Comparison of ENCODE assay signal across 25 mouse cellular contexts in the genomic region with DNA sequence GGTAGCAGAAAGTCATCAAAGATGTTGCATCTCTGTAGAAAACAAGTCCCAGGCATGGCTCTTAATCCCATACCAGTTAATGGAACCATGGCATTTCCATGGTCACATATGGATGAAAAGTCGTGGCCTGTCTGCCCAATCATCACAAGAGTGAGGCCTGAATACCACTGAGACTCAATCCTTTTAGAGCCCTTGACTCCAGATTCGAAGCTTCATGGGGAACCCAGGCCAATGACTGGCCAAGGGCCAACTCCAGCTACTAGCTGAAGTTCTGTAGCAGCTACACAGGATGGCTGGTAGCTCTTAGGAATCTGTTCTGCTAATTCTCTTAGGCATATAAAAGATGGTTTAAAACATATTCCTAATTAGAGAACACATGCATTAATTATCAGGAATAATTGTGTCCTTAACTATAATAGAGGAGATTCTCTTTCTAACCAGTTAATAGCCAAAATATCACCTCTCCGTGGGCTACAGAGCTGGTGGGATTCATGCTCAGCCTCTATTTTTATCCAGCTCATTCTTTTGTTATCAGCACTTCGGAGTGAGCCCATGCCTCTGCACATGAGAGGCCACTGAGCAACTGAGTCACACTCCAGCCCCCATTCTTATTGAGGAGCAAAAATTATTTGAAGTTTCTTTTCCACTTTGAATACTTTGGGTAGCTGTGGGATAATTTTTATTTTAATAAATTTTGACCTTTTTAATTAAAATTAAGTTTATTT.
A peak's percentile ranks its signal among the peaks of the same experiment; 100 is the strongest.
DNase-seq lines count a peak whose midpoint lies in the region; ATAC-seq and TF ChIP-seq lines count a peak whose summit lies in the region.
"Had no signal": no experiment of that assay in that cellular context is flagged by ENCODE, and none has a peak within 500 bp of the region (broad histone marks: within the 10 kb centered on the region; RNA-seq: fewer than 3 reads in every experiment).

No protein-coding gene starts in this region.

- no peaks in the 10 kb centered on the region for H3K9me3 ChIP-seq in heart, embryonic 10.5 days
- H3K9me3 ChIP-seq in heart, embryonic 15.5 days (replicated peaks), result no peaks in the 10 kb centered on the region
- no peaks in the 10 kb centered on the region for H3K9me3 ChIP-seq in lung, embryonic 14.5 days (ENCODE audit: low read depth, low read length)
- H3K9me3 ChIP-seq: embryonic facial prominence, embryonic 13.5 days; forebrain, embryonic 10.5 days; forebrain, embryonic 15.5 days; limb, embryonic 13.5 days; megakaryocyte, embryonic 14.5 days had no signal

- peak overlapping the region; percentile 82 for H3K27ac ChIP-seq in heart, embryonic 10.5 days
- H3K27ac ChIP-seq in heart, embryonic 15.5 days, result peak overlapping the region; percentile 76
- no peak overlapping the region for H3K27ac ChIP-seq in lung, embryonic 14.5 days (ENCODE audit: low read depth)
- H3K27ac ChIP-seq: embryonic facial prominence, embryonic 13.5 days; forebrain, embryonic 10.5 days; hindbrain, embryonic 14.5 days; limb, embryonic 13.5 days had no signal

- DNase-seq in cerebellum, adult 11-12 months, result peak; percentile 23
- DNase-seq in cerebellum, adult 18-20 months, result no peak
- DNase-seq in heart, embryonic 10.5 days (ENCODE audit: low spot score), result no peak
- no peak for DNase-seq in heart, adult 8-10 months (ENCODE audit: low spot score)
- DNase-seq in heart, adult 9 months (ENCODE audit: low spot score in 2 of 2), result no peak
- DNase-seq in lung, embryonic 14.5 days, result peak; percentile 34
- DNase-seq in lung, adult 2 months, result no peak
- DNase-seq: adrenal gland, adult 8-10 months; embryo, embryonic 11 days; gastrocnemius, postnatal 25 days; kidney, postnatal 10 days; lung, postnatal 4 days; midbrain, embryonic 14.5 days; thymus, adult 2 months; thymus, postnatal 36 days had no signal

- TF ChIP-seq CTCF in lung, embryonic 14.5 days (IDR thresholded peaks at IDR 0.05; ENCODE audit: low read depth), result no peak
- no peak for TF ChIP-seq CTCF in lung, adult 2 months (IDR thresholded peaks at IDR 0.05; ENCODE audit: insufficient read depth, low read length)

- ATAC-seq in heart, embryonic 15.5 days (replicated peaks; ENCODE audit: insufficient number of reproducible peaks, insufficient read depth, low FRiP score, low read depth), result no peak
- no peak for ATAC-seq in lung, embryonic 14.5 days (ENCODE audit: insufficient read depth)
- ATAC-seq: activated CD4-positive, CD25-positive, alpha-beta regulatory T cell, adult 4 months; forebrain, embryonic 15.5 days; lung, postnatal 0 days had no signal

- H3K4me2 ChIP-seq in heart, embryonic 15.5 days, result no peak overlapping the region
- no peak overlapping the region for H3K4me2 ChIP-seq in lung, embryonic 14.5 days
- H3K4me2 ChIP-seq: embryonic facial prominence, embryonic 13.5 days; forebrain, embryonic 15.5 days; hindbrain, embryonic 14.5 days; limb, embryonic 13.5 days; liver, embryonic 11.5 days had no signal

- no peak for TF ChIP-seq POLR2A in lung, adult 2 months (IDR thresholded peaks at IDR 0.05; ENCODE audit: borderline replicate concordance, extremely low read depth, low read depth, low read length)

- no peaks in the 10 kb centered on the region for H3K36me3 ChIP-seq in heart, embryonic 10.5 days
- no peaks in the 10 kb centered on the region for H3K36me3 ChIP-seq in heart, embryonic 15.5 days
- H3K36me3 ChIP-seq in lung, embryonic 14.5 days (ENCODE audit: insufficient read depth), result no peaks in the 10 kb centered on the region
- H3K36me3 ChIP-seq: forebrain, embryonic 10.5 days; forebrain, embryonic 15.5 days had no signal

- no peak overlapping the region for H3K9ac ChIP-seq in heart, embryonic 15.5 days
- H3K9ac ChIP-seq in lung, embryonic 14.5 days, result no peak overlapping the region
- H3K9ac ChIP-seq: embryonic facial prominence, embryonic 13.5 days; forebrain, embryonic 15.5 days; hindbrain, embryonic 14.5 days; limb, embryonic 13.5 days had no signal

- H3K27me3 ChIP-seq in heart, embryonic 10.5 days (ENCODE audit: insufficient read depth, poor library complexity, severe bottlenecking), result no peaks in the 10 kb centered on the region
- no peaks in the 10 kb centered on the region for H3K27me3 ChIP-seq in heart, embryonic 15.5 days
- no peaks in the 10 kb centered on the region for H3K27me3 ChIP-seq in lung, embryonic 14.5 days (ENCODE audit: insufficient read depth, low read length)
- H3K27me3 ChIP-seq: embryonic facial prominence, embryonic 13.5 days; forebrain, embryonic 15.5 days had no signal

- peaks cover 58% of the 10 kb centered on the region for H3K4me1 ChIP-seq in heart, embryonic 10.5 days
- H3K4me1 ChIP-seq in heart, embryonic 15.5 days (replicated peaks), result peaks cover 48% of the 10 kb centered on the region
- no peaks in the 10 kb centered on the region; the same call in 1 of the 2 replicates for H3K4me1 ChIP-seq in lung, embryonic 14.5 days (ENCODE audit: insufficient read depth)
- peaks cover 13% of the 10 kb centered on the region for H3K4me1 ChIP-seq in lung, adult 2 months (ENCODE audit: control insufficient read depth, insufficient read depth, low read length)

- 35% methylated on average over 4 of the region's 4 CpGs for WGBS in heart, embryonic 10.5 days
- 32% methylated on average over 4 of the region's 4 CpGs for WGBS in heart, embryonic 15.5 days
- WGBS in lung, embryonic 14.5 days, result 71% methylated on average over 4 of the region's 4 CpGs
- 70% methylated on average over 4 of the region's 4 CpGs for WGBS in lung, adult 2 months

- H3K4me3 ChIP-seq in heart, embryonic 10.5 days, result no peak overlapping the region
- no peak overlapping the region for H3K4me3 ChIP-seq in heart, embryonic 15.5 days
- no peak overlapping the region for H3K4me3 ChIP-seq in lung, embryonic 14.5 days (ENCODE audit: low read depth, low read length)
- H3K4me3 ChIP-seq in lung, adult 2 months (replicated peaks; ENCODE audit: extremely low read depth, low read depth, low read length), result no peak overlapping the region
- H3K4me3 ChIP-seq: embryonic facial prominence, embryonic 13.5 days; forebrain, embryonic 10.5 days; forebrain, embryonic 15.5 days; limb, embryonic 13.5 days; megakaryocyte, embryonic 14.5 days had no signal

Comparison
In these comparisons a context has a peak if more than half of its experiments do, and no peak if none do; other contexts are left out.
1. DNase-seq: peak in cerebellum, adult 11-12 months (single experiment) and lung, embryonic 14.5 days (single experiment); none in cerebellum, adult 18-20 months (0 of 2), heart, embryonic 10.5 days (single experiment), heart, adult 8-10 months (single experiment), heart, adult 9 months (0 of 2) and lung, adult 2 months (single experiment).